Mouse (Mus musculus) hindbrain, embryonic 11.5 days (tissue): ENCODE results near the gene Dpy30. TPM values are rescaled to one million over a fixed set of nuclear protein-coding genes. Genes with fewer than 3 reads are reported as not detected.
"Not testable (repeated sequence)": the region's sequence is repeated elsewhere in the genome, so short reads cannot be mapped to it uniquely, and the experiment has no call there.

Experiments
- ATAC-seq: fragments of 200-750 bp; cut with Nextera tagmentation; 2 replicates; pipeline ENCODE4 v1.8.0; 2017; ENCODE audit warnings: mild to moderate bottlenecking, moderate TSS enrichment, moderate library complexity; ENCODE audit not compliant: low FRiP score
- DNase-seq: peaks from one replicate; pipeline ENCODE4 v3.0.0-alpha.2; 2015; ENCODE audit warnings: low spot score
- H3K27ac ChIP-seq: fragments of 300-500 bp; sonication (generic); 2 replicates; pipeline ENCODE4 v1.5.1; 2014; ENCODE audit warnings: mild to moderate bottlenecking, low read depth, low read length
- H3K27me3 ChIP-seq: fragments of 300-500 bp; sonication (generic); 2 replicates; pipeline ENCODE4 v1.6.1; 2014; ENCODE audit warnings: mild to moderate bottlenecking, low read length, moderate library complexity, mixed read lengths; ENCODE audit not compliant: control insufficient read depth, insufficient read depth
- H3K36me3 ChIP-seq: fragments of 300-500 bp; sonication (generic); 2 replicates; pipeline ENCODE4 v1.6.1; 2014; ENCODE audit warnings: mild to moderate bottlenecking, low read length, moderate library complexity, mixed read lengths; ENCODE audit not compliant: control insufficient read depth, insufficient read depth
- H3K4me1 ChIP-seq: fragments of 300-500 bp; sonication (generic); replicated peaks from 2 replicates; pipeline ENCODE4 v1.6.1; 2014; ENCODE audit warnings: low read length, mixed read lengths; ENCODE audit not compliant: control insufficient read depth, insufficient read depth
- H3K4me2 ChIP-seq: fragments of 300-500 bp; sonication (generic); replicated peaks from 2 replicates; pipeline ENCODE4 v1.6.1; 2014; ENCODE audit warnings: mild to moderate bottlenecking, low read depth, low read length
- H3K4me3 ChIP-seq: fragments of 300-500 bp; sonication (generic); 2 replicates; pipeline ENCODE4 v1.5.1; 2014; ENCODE audit warnings: low read depth, low read length
- H3K9ac ChIP-seq: fragments of 300-500 bp; sonication (generic); 2 replicates; pipeline ENCODE4 v1.6.1; 2014; ENCODE audit warnings: low read depth, low read length
- H3K9me3 ChIP-seq: fragments of 300-500 bp; sonication (generic); 2 replicates; pipeline ENCODE4 v1.6.1; 2016; ENCODE audit warnings: low read length; ENCODE audit not compliant: control insufficient read depth
- WGBS: fragments of 180-500 bp; shearing (Covaris S2); extraction: QIAGEN DNeasy Blood & Tissue Kit; methylation state at CpG from one replicate; pipeline ENCODE4 v1.1.7; 2014; 5-methylcytosine and 5-hydroxymethylcytosine counted together
- polyA plus RNA-seq: library from polyadenylated mRNA; unstranded; fragments of >200 nt; fragmentation: Nextera tagmentation; extraction: Ambion mirVana; gene quantifications from 2 replicates; pipeline ENCODE4 v1.2.1, GENCODE M21; 2014

The Dpy30 gene
- polyA plus RNA-seq = 243 and 251 TPM in 2 replicates

- Histone ChIP-seq H3K27ac (no peak within 1 kb of the TSS), H3K4me3 (no peak within 1 kb of the TSS), H3K9me3 (no peaks in the 10 kb centered on the region), H3K27me3 (no peaks in the 10 kb centered on the region), H3K4me2 (no peak within 1 kb of the TSS), H3K4me1 (no peaks in the 10 kb centered on the region), H3K36me3 (no peaks in the 10 kb centered on the region), H3K9ac (no peak within 1 kb of the TSS)
- ATAC-seq = no peak
- 84% methylated on average over 2 of the region's 2 CpGs for WGBS
- DNase-seq = no peak
Measured at GRCm38 (mm10) chr17:74323844-74324243, at the start of gene Dpy30. Gene Dpy30, minus strand, starts transcription at chr17:74323944.

GRCm38 (mm10) chr17:74363592-74363991, 39.8 kb upstream of the Dpy30 start:
- Histone ChIP-seq H3K9ac (no peak overlapping the region), H3K36me3 (peaks cover 3% of the 10 kb centered on the region; the same call in 1 of the 2 replicates), H3K27me3 (no peaks in the 10 kb centered on the region), H3K4me2 (no peak overlapping the region), H3K9me3 (no peaks in the 10 kb centered on the region), H3K27ac (no peak overlapping the region), H3K4me3 (no peak overlapping the region), H3K4me1 (no peaks in the 10 kb centered on the region)
- DNase-seq = no peak
- WGBS = 94% methylated on average over 1 of the region's 1 CpGs
- no peak for ATAC-seq

- H3K27me3 ChIP-seq = no peaks in the 10 kb centered on the region
- DNase-seq (peak; percentile 36), ATAC-seq (no peak)
- H3K4me1 ChIP-seq = peaks cover 2% of the 10 kb centered on the region; the same call in 1 of the 2 replicates
- H3K9ac ChIP-seq = no peak overlapping the region
- H3K4me3 ChIP-seq = peak overlapping the region; percentile 19; the same call in 1 of the 2 replicates
- H3K27ac ChIP-seq = no peak overlapping the region
- no peaks in the 10 kb centered on the region for H3K36me3 ChIP-seq
- WGBS = 50% methylated on average over 5 of the region's 5 CpGs
- H3K4me2 ChIP-seq = peak overlapping the region; percentile 64
- no peaks in the 10 kb centered on the region for H3K9me3 ChIP-seq
Measured at GRCm38 (mm10) chr17:74341151-74341550, 17.4 kb upstream of the Dpy30 start.

DNA sequence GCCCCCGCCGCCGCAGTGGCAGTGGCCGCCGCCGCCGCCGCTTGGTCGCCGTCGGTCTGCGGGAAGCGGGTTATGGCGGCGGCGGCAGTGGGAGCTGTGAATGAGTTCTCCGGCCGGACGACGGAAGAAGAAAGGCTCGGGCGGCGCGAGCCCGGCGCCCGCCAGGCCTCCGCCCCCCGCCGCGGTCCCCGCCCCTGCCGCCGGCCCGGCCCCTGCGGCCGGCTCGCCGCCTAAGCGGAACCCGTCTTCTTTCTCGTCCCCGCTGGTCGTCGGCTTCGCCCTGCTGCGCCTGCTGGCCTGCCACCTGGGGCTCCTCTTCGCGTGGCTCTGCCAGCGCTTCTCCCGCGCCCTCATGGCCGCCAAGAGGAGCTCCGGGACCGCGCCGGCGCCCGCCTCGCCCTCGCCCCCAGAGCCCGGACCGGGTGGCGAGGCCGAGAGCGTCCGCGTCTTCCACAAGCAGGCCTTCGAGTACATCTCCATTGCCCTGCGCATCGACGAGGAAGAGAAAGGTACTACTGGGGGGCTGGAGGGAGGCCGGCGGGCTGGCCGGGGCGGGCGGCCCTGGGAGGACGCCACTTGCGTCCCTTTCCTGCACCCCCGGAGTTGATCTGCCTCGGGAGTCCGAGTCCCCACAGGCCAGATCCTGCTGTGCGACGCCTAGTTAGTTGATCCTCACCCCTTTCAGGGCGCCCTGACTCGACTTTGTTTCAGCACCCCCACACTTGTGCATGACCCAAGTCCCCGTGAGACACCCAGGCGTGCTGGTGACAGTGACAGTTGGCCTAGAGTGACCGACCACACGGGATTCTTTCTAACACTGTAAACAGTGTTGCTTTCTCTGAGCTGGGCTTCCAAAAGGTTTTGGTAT, 15.4 kb upstream of the Dpy30 start, which contains the start of gene Spast:
Gene Spast, plus strand, starts transcription at position 51 of the 868 bp plus-strand sequence.
- Histone ChIP-seq H3K9me3 (no peaks in the 10 kb centered on the region), H3K27ac (peak within 1 kb of the TSS; percentile 98), H3K4me2 (peak within 1 kb of the TSS; percentile 64), H3K9ac (peak within 1 kb of the TSS; percentile 98), H3K4me3 (peak within 1 kb of the TSS; percentile 89), H3K27me3 (no peaks in the 10 kb centered on the region), H3K36me3 (no peaks in the 10 kb centered on the region), H3K4me1 (peaks cover 2% of the 10 kb centered on the region; the same call in 1 of the 2 replicates)
- WGBS = 0% methylated on average over 29 of the region's 90 CpGs
- ATAC-seq = peak; percentile 85
- peak; percentile 80 for DNase-seq

GRCm38 (mm10) chr17:74338225-74338931, 14.6 kb upstream of the Dpy30 start:
- peak; percentile 95 for ATAC-seq

GRCm38 (mm10) chr17:74331049-74331676, 7.4 kb upstream of the Dpy30 start:
- Histone ChIP-seq H3K4me2 (no peak overlapping the region), H3K9me3 (no peaks in the 10 kb centered on the region), H3K27me3 (no peaks in the 10 kb centered on the region), H3K4me1 (no peaks in the 10 kb centered on the region), H3K27ac (no peak overlapping the region), H3K36me3 (no peaks in the 10 kb centered on the region), H3K4me3 (no peak overlapping the region), H3K9ac (no peak overlapping the region)
- DNase-seq (no peak), ATAC-seq (no peak)
- WGBS = 80% methylated on average over 9 of the region's 9 CpGs

More at GRCm38 (mm10) chr17:74338225-74338931, 14.6 kb upstream of the Dpy30 start:
- Histone ChIP-seq H3K27ac (peak overlapping the region; percentile 98), H3K4me2 (peak overlapping the region; percentile 64), H3K36me3 (no peaks in the 10 kb centered on the region), H3K27me3 (no peaks in the 10 kb centered on the region), H3K9me3 (no peaks in the 10 kb centered on the region), H3K4me1 (peaks cover 2% of the 10 kb centered on the region; the same call in 1 of the 2 replicates), H3K9ac (peak overlapping the region; percentile 98), H3K4me3 (peak overlapping the region; percentile 89)
- DNase-seq = peak; percentile 100
- WGBS = 0% methylated on average over 31 of the region's 50 CpGs

DNA sequence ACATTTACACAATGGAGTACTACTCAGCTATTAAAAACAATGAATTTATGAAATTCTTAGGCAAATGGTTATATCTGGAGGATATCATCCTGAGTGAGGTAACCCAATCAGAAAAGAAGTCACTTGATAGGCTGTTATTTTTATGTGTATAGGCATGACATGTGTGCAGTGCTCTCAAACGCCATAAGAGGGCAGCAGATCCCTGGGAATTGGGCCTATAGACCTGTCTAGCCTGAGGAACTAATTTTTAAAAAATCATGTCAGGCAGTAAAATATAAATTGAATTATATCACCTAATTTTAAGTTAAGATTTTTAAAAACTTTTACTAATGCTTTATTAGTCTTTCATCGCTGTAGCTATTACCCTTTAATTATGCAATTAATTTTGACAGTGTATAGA, 4.4 kb upstream of the Dpy30 start:
- not testable (repeated sequence) for H3K36me3 ChIP-seq, H3K9me3 ChIP-seq, H3K9ac ChIP-seq, H3K4me2 ChIP-seq, H3K4me3 ChIP-seq, H3K27me3 ChIP-seq, H3K4me1 ChIP-seq, ATAC-seq, H3K27ac ChIP-seq
- peak; percentile 75 for DNase-seq
- WGBS = 44% methylated on average over 2 of the region's 2 CpGs

DNA sequence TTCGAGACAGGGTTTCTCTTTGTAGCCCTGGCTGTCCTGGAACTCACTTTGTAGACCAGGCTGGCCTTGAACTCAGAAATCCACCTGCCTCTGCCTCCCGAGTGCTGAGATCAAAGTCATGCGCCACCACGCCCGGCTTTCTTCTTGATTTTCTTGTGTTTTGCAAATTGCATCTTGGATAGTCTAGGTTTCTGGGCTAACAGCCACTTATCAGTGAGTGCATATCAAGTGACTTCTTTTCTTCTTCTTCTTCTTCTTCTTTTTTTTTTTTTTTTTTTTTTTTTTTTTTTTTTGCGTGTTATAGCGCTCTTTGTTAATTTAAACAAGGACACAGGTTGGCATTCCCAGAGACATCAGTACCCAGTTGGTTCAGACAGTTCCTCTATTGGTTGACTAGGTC, 3.5 kb upstream of the Dpy30 start:
- H3K4me1 ChIP-seq, H3K9ac ChIP-seq, DNase-seq, H3K4me2 ChIP-seq, ATAC-seq, H3K4me3 ChIP-seq, H3K36me3 ChIP-seq, H3K27me3 ChIP-seq, H3K9me3 ChIP-seq, H3K27ac ChIP-seq: not testable (repeated sequence)
- WGBS = 89% methylated on average over 7 of the region's 7 CpGs
